Mouse (Mus musculus): ENCODE results near the gene Tssk4. TPM values are rescaled to one million over a fixed set of nuclear protein-coding genes. Genes with fewer than 3 reads are reported as not detected.

The Tssk4 gene
- total RNA-seq, 1 experiment from 2014 or later, result 2.9 TPM

GRCm38 (mm10) chr14:55643060-55643907, 6.7 kb upstream of the Tssk4 start, which contains the start of gene Tm9sf1:
Tm9sf1 (minus strand) TSS chr14:55643806.
- DNase-seq, result peak; percentile 84

- DNase-seq, result no peak
Measured at GRCm38 (mm10) chr14:55644261-55644888, 5.6 kb upstream of the Tssk4 start.

GRCm38 (mm10) chr14:55651528-55651927, 1.5 kb downstream of the Tssk4 start:
- no peak for DNase-seq

GRCm38 (mm10) chr14:55656935-55657334, 7.0 kb downstream of the Tssk4 start:
- no peak for DNase-seq

- DNase-seq, result peak; percentile 53
Measured at GRCm38 (mm10) chr14:55658011-55658410, 8.0 kb downstream of the Tssk4 start.

GRCm38 (mm10) chr14:55659960-55660573, 10.1 kb downstream of the Tssk4 start, which contains the start of gene Mdp1:
Mdp1 (minus strand) TSS chr14:55660508.
- peak; percentile 79 for DNase-seq

GRCm38 (mm10) chr14:55660636-55661035, 10.7 kb downstream of the Tssk4 start:
- no peak for DNase-seq

GRCm38 (mm10) chr14:55671486-55671832, 21.5 kb downstream of the Tssk4 start:
- DNase-seq, result no peak

GRCm38 (mm10) chr14:55671833-55672740, 22.1 kb downstream of the Tssk4 start, which contains the start of the genes Gmpr2 and Nedd8:
Gmpr2 (plus strand) TSS chr14:55671941.
Nedd8 (minus strand) TSS chr14:55672124.
- peak; percentile 76 for DNase-seq

GRCm38 (mm10) chr14:55672741-55673060, 22.7 kb downstream of the Tssk4 start:
- DNase-seq, result no peak

GRCm38 (mm10) chr14:55677615-55678014, 27.6 kb downstream of the Tssk4 start:
- DNase-seq, result no peak

GRCm38 (mm10) chr14:55681160-55682117, 31.5 kb downstream of the Tssk4 start, which contains the start of gene Tinf2:
Tinf2 (minus strand) TSS chr14:55681820.
- peak; percentile 92 for DNase-seq

GRCm38 (mm10) chr14:55682118-55682493, 32.1 kb downstream of the Tssk4 start:
- no peak for DNase-seq

- DNase-seq, result no peak
Measured at GRCm38 (mm10) chr14:55689433-55689832, 39.4 kb downstream of the Tssk4 start.

GRCm38 (mm10) chr14:55697226-55697625, 47.2 kb downstream of the Tssk4 start:
- no peak for DNase-seq

GRCm38 (mm10) chr14:55701131-55701530, 51.1 kb downstream of the Tssk4 start:
- DNase-seq, result no peak
